Mouse (Mus musculus) small intestine, adult 10 weeks (tissue): ENCODE measurements around the gene Rab11b. TPM values are rescaled to one million over a fixed set of nuclear protein-coding genes. Genes with fewer than 3 reads are reported as not detected.

Source experiments
- polyA plus RNA-seq: library from polyadenylated mRNA; stranded (reverse); fragments of 350-450 nt; fragmentation: Illumina TruSeq; extraction: RNeasy Lipid Tissue Mini Kit (QIAGEN cat#74804); gene quantifications from one replicate; pipeline ENCODE4 v1.2.3, GENCODE M21; 2014; ENCODE audit warnings: low replicate concordance

Gene Rab11b
- 16.2 TPM for polyA plus RNA-seq

DNA sequence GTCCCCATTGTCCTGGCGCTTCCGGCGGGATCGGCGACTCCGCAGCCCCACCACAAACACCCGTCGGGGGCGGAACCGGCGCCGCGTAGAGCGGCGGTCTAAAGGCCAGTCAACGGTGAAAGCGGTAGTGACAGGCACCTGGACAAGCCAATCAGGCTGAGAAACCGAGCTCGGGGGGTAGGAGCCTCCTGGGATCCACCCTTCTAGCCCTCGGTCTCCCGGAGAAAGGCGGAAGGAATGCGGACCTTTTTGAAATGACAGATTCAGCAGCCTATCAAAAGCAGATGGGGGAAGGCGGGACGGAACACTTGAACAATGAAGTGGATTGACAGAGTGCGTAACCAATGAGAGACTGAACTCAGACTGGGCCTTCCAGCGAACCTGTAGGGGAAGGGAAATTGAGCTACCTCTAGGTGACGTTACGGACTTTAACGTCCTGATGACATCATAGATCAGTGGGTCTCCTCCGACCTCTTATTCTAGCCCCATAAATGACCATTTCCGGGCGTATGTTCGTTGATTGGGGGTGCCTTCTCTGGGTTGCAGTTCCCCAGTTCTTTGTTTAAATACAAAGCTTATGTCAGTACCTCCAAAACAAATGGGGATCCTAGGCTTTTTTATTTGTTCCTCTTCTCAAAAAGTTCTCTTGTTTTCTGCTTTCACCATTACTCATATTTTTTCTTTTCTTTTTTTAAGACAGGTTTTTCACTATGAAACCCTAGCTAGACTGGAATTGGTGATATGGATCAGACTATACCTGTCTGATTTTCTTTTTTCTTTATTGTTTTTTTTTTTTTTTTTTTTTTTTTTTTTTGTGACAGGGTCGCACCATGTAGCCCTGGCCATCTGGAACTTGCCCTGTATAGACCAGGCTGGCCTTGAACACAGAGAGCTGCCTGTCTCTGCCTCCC lies at the start of gene Rab11b:
Gene Rab11b (minus strand): TSS at position 276 of the 911 bp plus-strand sequence.

DNA sequence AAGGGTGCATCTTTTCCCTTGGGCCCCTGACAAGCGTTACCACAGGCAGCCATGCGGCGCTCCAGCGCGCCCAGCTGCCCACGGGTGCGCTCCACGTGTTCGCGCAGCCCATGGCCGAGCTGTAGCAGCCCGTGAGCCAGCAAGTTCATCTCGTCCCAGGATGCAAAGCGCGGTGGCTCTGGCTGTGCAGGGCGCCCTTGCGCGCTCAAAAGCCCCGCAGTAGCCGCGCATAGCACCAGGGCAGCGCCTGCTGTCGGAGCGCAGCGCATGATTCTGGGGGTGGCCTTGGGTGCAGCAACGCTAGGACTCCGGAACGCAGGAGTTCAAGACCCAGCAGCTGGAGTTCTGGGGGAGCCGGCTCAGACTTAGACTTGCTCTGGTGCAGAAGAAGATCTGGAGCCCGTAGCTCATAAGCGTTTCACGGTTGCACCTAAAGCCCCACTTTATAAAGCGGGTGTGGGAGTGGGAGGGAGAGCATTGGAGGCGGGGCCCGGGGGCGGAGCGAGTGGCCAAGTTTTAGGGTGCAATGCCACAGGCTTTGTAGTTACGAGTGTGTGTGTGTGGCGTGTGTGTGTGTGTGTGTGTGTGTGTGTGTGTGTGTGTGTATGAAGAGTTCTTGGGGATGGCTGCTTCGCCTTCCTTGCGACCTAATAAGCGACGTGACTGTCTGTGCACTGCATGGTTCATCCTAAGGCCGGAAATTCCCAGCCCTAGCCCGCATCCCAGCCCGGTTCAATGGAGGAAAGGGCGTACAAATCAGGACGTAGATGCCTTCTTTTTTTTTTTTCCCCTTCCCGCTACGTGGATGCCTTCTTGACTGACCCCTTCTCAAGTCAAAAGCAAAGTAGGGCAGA lies 21.0 kb upstream of the Rab11b start, which contains the start of gene Angptl4:
Gene Angptl4 (minus strand): TSS at position 707 of the 854 bp plus-strand sequence.

DNA sequence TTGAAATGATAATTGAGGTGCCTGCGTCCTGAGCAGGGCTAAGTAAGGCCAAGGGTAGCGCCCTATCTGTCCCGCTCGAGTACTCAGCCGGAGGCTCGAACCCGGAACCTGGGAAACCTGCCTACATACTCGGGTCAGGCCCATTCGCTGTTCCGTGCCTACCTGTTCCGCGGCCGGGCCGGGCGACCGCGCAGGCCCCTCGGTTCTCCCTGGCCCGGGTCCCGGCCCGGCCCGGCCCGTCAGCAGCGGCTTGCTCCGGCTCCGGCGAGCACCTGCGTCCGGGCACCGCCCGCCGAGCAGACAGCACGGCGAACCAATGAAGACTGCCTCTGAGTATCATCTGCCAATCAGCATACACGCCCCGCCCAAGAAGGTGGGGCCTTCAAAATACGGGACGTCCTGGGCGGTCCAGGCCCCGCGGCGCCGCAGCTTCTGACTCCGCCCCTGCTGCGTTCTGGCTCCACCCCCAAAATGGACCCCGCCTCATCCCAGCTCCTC lies 41.9 kb downstream of the Rab11b start, which contains the start of gene March2:
Gene March2 (minus strand): TSS at position 287 of the 498 bp plus-strand sequence.

Other genes with a start within 250 kb of the Rab11b start
- gene Adamts10, start 236.3 kb downstream of the Rab11b start, polyA plus RNA-seq: 2.1 TPM
- gene Myo1f, start 204.8 kb downstream of the Rab11b start, polyA plus RNA-seq: 0.48 TPM
- gene Zfp414, start 131.4 kb downstream of the Rab11b start, polyA plus RNA-seq: 2.8 TPM
- not detected for gene Pram1, start 122.5 kb downstream of the Rab11b start, polyA plus RNA-seq
- 378 TPM for gene Hnrnpm, start 73.7 kb downstream of the Rab11b start, polyA plus RNA-seq
- 10.5 TPM for gene March2, start 41.9 kb downstream of the Rab11b start, polyA plus RNA-seq
- gene Angptl4, start 21.3 kb upstream of the Rab11b start, polyA plus RNA-seq: 0.67 TPM
- 3.9 TPM for gene Kank3, start 50.0 kb upstream of the Rab11b start, polyA plus RNA-seq
- 30.6 TPM for gene Rps28, start 64.0 kb upstream of the Rab11b start, polyA plus RNA-seq
- 20.8 TPM for gene Ndufa7, start 64.0 kb upstream of the Rab11b start, polyA plus RNA-seq
- 0.85 TPM for gene Cd320, start 82.6 kb upstream of the Rab11b start, polyA plus RNA-seq
- gene Gm7029, start 113.3 kb upstream of the Rab11b start, polyA plus RNA-seq: not detected
- 2.4 TPM for gene Kifc1, start 130.1 kb upstream of the Rab11b start, polyA plus RNA-seq
- not detected for gene Platr17, start 144.6 kb upstream of the Rab11b start, polyA plus RNA-seq
- 2.6 TPM for gene Daxx, start 148.9 kb upstream of the Rab11b start, polyA plus RNA-seq
- gene Tapbp, start 155.4 kb upstream of the Rab11b start, polyA plus RNA-seq: 57.9 TPM
- gene Zbtb22, start 155.4 kb upstream of the Rab11b start, polyA plus RNA-seq: 0.78 TPM
- gene Rgl2, start 169.0 kb upstream of the Rab11b start, polyA plus RNA-seq: 2.2 TPM
- gene Pfdn6, start 179.8 kb upstream of the Rab11b start, polyA plus RNA-seq: 6.7 TPM
- 0.26 TPM for gene Wdr46, start 180.1 kb upstream of the Rab11b start, polyA plus RNA-seq
- not detected for gene B3galt4, start 191.0 kb upstream of the Rab11b start, polyA plus RNA-seq
- gene Vps52, start 195.3 kb upstream of the Rab11b start, polyA plus RNA-seq: 2.0 TPM
- gene Rps18, start 195.5 kb upstream of the Rab11b start, polyA plus RNA-seq: 6.8 TPM
- 431 TPM for gene H2-K1, start 239.8 kb upstream of the Rab11b start, polyA plus RNA-seq